Mouse (Mus musculus) liver, embryonic 15.5 days (tissue): ENCODE measurements at regions not wholly inside any gene's neighbourhood (a gene's known extent, or its start where the extent isn't known, plus 50 kb on each side); places are given as distances from the start of the nearest gene placed in this dataset.

ENCODE experiments used
- ATAC-seq: fragments of 200-750 bp; cut with Nextera tagmentation; 2 replicates; pipeline ENCODE4 v1.8.0; 2017; ENCODE audit warnings: moderate number of reproducible peaks, mild to moderate bottlenecking, moderate library complexity; ENCODE audit not compliant: insufficient read depth
- H3K27ac ChIP-seq: fragments of 300-500 bp; sonication (generic); replicated peaks from 2 replicates; pipeline ENCODE4 v1.5.1; 2015; ENCODE audit warnings: mild to moderate bottlenecking, inconsistent platforms
- H3K27me3 ChIP-seq: fragments of 300-500 bp; sonication (generic); 2 replicates; pipeline ENCODE4 v1.6.1; 2015; ENCODE audit warnings: mild to moderate bottlenecking, inconsistent platforms
- H3K36me3 ChIP-seq: fragments of 300-500 bp; sonication (generic); replicated peaks from 2 replicates; pipeline ENCODE4 v1.6.1; 2015; ENCODE audit warnings: moderate library complexity, mild to moderate bottlenecking, inconsistent platforms
- H3K4me1 ChIP-seq: fragments of 300-500 bp; sonication (generic); replicated peaks from 2 replicates; pipeline ENCODE4 v1.6.1; 2015; ENCODE audit warnings: inconsistent platforms
- H3K4me2 ChIP-seq: fragments of 300-500 bp; sonication (generic); 2 replicates; pipeline ENCODE4 v1.6.1; 2015; ENCODE audit warnings: moderate library complexity, mild to moderate bottlenecking, inconsistent platforms
- H3K4me3 ChIP-seq: fragments of 300-500 bp; sonication (generic); replicated peaks from 2 replicates; pipeline ENCODE4 v1.5.1; 2015; ENCODE audit warnings: mild to moderate bottlenecking, inconsistent platforms
- H3K9ac ChIP-seq: fragments of 300-500 bp; sonication (generic); 2 replicates; pipeline ENCODE4 v1.6.1; 2015; ENCODE audit warnings: moderate library complexity, mild to moderate bottlenecking, inconsistent platforms
- H3K9me3 ChIP-seq: fragments of 300-500 bp; sonication (generic); replicated peaks from 2 replicates; pipeline ENCODE4 v1.6.1; 2016; ENCODE audit warnings: inconsistent platforms
- WGBS: fragments of 180-500 bp; shearing (Covaris S2); methylation state at CpG from one replicate; pipeline ENCODE4 v1.1.7; 2015; ENCODE audit warnings: mixed read lengths; ENCODE audit not compliant: insufficient replicate concordance; 5-methylcytosine and 5-hydroxymethylcytosine counted together

DNA sequence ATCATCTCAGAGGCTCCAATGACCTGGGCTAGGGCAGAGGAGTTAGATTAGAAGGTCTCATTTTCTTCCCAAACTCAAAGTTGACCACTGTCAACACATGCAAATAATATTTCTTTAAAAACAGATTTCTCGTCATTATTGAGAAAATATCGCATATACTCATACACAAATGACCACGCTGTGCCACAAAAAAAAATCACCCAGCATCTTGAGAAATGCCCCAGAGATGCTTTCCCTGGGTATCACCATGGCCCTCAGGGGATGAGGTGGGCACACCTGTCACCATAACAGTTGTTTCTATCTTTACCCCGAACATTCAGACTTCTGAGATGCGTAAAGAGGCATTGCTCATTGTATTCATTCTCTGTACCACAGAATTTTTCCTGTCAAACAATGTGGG, 134.4 kb upstream of the Foxq1 start:
- H3K9ac ChIP-seq, result no peak overlapping the region
- no peak overlapping the region for H3K27ac ChIP-seq
- no peaks in the 10 kb centered on the region for H3K4me1 ChIP-seq
- no peak overlapping the region for H3K4me3 ChIP-seq
- 69% methylated on average over 5 of the region's 5 CpGs for WGBS
- ATAC-seq, result no peak
- H3K9me3 ChIP-seq, result no peaks in the 10 kb centered on the region
- no peaks in the 10 kb centered on the region for H3K36me3 ChIP-seq
- no peaks in the 10 kb centered on the region for H3K27me3 ChIP-seq
- no peak overlapping the region for H3K4me2 ChIP-seq

- no peak overlapping the region for H3K9ac ChIP-seq
- H3K4me3 ChIP-seq, result no peak overlapping the region
- H3K36me3 ChIP-seq, result no peaks in the 10 kb centered on the region
- no peaks in the 10 kb centered on the region for H3K9me3 ChIP-seq
- WGBS, result 65% methylated on average over 3 of the region's 3 CpGs
- H3K27me3 ChIP-seq, result no peaks in the 10 kb centered on the region
- H3K27ac ChIP-seq, result no peak overlapping the region
- no peak for ATAC-seq
- H3K4me2 ChIP-seq, result no peak overlapping the region
- no peaks in the 10 kb centered on the region for H3K4me1 ChIP-seq
Measured at GRCm38 (mm10) chr13:31423599-31423998, 132.3 kb upstream of the Foxq1 start.

DNA sequence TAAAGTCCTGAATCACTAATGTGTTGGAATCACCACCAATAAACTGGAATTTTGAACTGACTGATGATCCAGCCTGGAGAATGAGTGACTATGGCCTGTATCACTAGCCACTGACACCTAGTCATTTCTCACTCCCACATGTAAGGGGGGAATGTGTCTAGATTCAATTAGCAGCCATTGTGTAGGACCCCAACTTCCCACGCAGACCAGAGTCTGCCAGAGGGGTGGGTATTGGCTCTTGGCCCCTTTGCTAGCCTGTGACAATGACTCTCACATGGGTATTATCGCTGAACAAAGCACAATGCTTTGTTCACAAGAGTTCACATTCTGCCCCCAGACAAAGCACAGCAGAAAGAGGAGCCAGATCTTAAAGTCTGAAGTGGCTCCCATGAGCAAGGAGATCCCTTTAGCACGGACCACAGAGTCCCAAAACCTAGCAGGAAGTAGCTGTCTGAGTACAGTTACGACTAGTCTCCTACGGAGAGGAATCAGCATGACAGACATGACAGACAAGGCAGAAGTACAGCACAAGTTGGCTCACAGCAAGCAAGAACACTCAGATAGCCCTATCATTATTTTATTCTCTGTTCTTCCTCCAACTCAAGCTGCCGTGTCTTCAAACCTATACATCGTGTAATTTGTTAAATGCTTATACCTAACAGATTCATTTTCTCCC, 130.0 kb upstream of the Foxq1 start:
- no peaks in the 10 kb centered on the region for H3K9me3 ChIP-seq
- WGBS, result 45% methylated on average over 7 of the region's 7 CpGs
- H3K27ac ChIP-seq, result no peak overlapping the region
- no peaks in the 10 kb centered on the region for H3K4me1 ChIP-seq
- H3K9ac ChIP-seq, result no peak overlapping the region
- H3K4me2 ChIP-seq, result no peak overlapping the region
- no peaks in the 10 kb centered on the region for H3K27me3 ChIP-seq
- ATAC-seq, result no peak
- no peak overlapping the region for H3K4me3 ChIP-seq
- H3K36me3 ChIP-seq, result no peaks in the 10 kb centered on the region

DNA sequence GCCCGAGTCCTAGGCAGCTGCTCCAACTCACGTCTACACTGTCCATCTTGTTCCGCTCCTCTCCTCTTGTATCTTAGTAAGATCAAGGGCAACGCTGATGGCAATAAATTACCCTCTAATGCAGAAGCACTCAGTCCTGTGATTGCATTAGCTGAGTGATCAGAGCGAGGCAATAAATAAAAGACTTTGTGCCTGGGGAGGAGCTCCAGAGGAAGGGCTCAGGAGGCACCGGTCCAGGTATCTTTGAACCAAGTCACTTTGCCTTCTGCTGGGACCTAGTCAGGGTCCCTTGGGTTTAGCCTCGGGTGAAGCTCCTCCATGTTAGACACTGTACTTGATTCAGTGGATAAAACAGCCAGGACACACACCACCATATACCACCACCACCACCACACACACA, 119.5 kb upstream of the Foxq1 start:
- Histone ChIP-seq H3K9me3 (no peaks in the 10 kb centered on the region), H3K4me3 (no peak overlapping the region), H3K27ac (no peak overlapping the region), H3K36me3 (no peaks in the 10 kb centered on the region), H3K27me3 (no peaks in the 10 kb centered on the region), H3K9ac (no peak overlapping the region), H3K4me1 (no peaks in the 10 kb centered on the region), H3K4me2 (no peak overlapping the region)
- WGBS, result 60% methylated on average over 7 of the region's 7 CpGs
- no peak for ATAC-seq

- Histone ChIP-seq H3K9me3 (no peaks in the 10 kb centered on the region), H3K4me2 (no peak overlapping the region), H3K4me3 (no peak overlapping the region), H3K9ac (no peak overlapping the region), H3K27me3 (no peaks in the 10 kb centered on the region), H3K27ac (no peak overlapping the region), H3K36me3 (no peaks in the 10 kb centered on the region), H3K4me1 (no peaks in the 10 kb centered on the region)
- no peak for ATAC-seq
- WGBS, result 64% methylated on average over 9 of the region's 9 CpGs
Measured at GRCm38 (mm10) chr13:31439761-31440627, 115.9 kb upstream of the Foxq1 start.

DNA sequence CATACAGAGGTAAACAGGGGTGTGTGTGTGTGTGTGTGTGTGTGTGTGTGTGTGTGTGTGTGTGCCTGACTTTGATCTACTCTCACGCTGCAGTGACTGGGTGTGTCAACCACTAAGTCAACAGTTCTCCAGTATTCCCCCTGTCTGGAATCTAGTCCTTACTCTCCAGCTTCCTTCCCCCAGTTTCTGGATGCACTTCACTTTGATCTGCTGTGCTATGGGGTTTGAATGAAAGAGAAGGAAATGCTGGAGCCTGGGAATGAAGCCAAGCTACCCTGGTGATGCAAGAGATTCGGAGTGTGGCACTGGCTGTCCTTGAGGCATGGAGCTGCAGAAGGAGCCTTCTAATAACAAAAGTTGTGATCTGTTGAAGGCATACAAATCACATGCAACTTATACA, 97.1 kb upstream of the Foxq1 start:
- no peaks in the 10 kb centered on the region for H3K27me3 ChIP-seq

GRCm38 (mm10) chr13:31465141-31465540, 90.8 kb upstream of the Foxq1 start:
- Histone ChIP-seq H3K4me3 (no peak overlapping the region), H3K4me1 (no peaks in the 10 kb centered on the region), H3K27ac (no peak overlapping the region), H3K4me2 (no peak overlapping the region), H3K9ac (no peak overlapping the region), H3K27me3 (no peaks in the 10 kb centered on the region), H3K9me3 (no peaks in the 10 kb centered on the region), H3K36me3 (no peaks in the 10 kb centered on the region)
- no peak for ATAC-seq
- WGBS, result 68% methylated on average over 8 of the region's 8 CpGs

More for the DNA sequence above, 97.1 kb upstream of the Foxq1 start:
- Histone ChIP-seq H3K36me3 (no peaks in the 10 kb centered on the region), H3K9ac (no peak overlapping the region), H3K4me2 (no peak overlapping the region), H3K9me3 (no peaks in the 10 kb centered on the region), H3K4me3 (no peak overlapping the region), H3K27ac (no peak overlapping the region), H3K4me1 (no peaks in the 10 kb centered on the region)
- WGBS, result 53% methylated on average over 2 of the region's 2 CpGs
- no peak for ATAC-seq

DNA sequence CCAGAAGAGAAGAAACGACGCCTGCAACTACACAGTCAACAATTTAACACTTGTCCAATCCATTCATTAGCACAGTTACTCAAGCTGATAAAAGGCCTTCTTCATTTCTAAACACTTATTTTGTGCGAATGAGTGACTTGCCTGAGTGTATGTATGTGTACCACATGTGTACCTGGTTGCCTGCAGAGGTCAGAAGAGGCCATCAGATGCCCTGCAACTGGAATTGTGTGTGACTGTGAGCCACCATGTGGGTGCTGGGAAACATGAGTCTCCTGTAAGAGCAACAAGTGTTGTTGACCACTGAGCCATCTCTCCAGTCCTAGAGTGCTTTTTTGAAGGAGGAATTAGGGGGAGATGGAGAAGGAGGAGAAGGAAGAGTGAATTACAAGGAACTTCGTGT, 90.2 kb upstream of the Foxq1 start:
- Histone ChIP-seq H3K9me3 (no peaks in the 10 kb centered on the region), H3K4me1 (no peaks in the 10 kb centered on the region), H3K4me3 (no peak overlapping the region), H3K36me3 (no peaks in the 10 kb centered on the region), H3K27ac (no peak overlapping the region), H3K4me2 (no peak overlapping the region), H3K27me3 (no peaks in the 10 kb centered on the region), H3K9ac (no peak overlapping the region)
- WGBS, result 54% methylated on average over 4 of the region's 4 CpGs
- ATAC-seq, result no peak

DNA sequence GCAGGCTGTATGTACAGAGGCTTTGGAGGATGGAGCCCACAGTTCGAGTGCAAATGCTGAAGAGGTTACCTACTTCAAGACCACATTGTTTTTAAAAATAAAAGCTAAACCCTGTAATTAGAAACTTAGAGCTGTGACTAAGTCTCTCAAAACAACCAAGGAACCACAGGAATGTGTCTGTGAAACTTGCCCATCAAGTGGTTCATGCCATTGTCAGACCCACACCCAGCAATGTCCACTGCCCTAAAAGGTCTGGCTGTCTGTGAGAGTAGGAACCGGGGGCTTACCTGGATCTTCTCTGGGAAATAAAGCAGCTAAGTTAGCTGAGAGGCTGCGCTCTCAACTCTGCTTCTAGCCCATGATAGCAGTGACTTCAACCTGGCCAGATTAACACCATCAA, 87.8 kb upstream of the Foxq1 start:
- Histone ChIP-seq H3K27me3 (no peaks in the 10 kb centered on the region), H3K4me1 (no peaks in the 10 kb centered on the region), H3K4me3 (no peak overlapping the region), H3K27ac (no peak overlapping the region), H3K36me3 (no peaks in the 10 kb centered on the region), H3K9me3 (no peaks in the 10 kb centered on the region), H3K9ac (no peak overlapping the region), H3K4me2 (no peak overlapping the region)
- WGBS, result 58% methylated on average over 3 of the region's 3 CpGs
- no peak for ATAC-seq

DNA sequence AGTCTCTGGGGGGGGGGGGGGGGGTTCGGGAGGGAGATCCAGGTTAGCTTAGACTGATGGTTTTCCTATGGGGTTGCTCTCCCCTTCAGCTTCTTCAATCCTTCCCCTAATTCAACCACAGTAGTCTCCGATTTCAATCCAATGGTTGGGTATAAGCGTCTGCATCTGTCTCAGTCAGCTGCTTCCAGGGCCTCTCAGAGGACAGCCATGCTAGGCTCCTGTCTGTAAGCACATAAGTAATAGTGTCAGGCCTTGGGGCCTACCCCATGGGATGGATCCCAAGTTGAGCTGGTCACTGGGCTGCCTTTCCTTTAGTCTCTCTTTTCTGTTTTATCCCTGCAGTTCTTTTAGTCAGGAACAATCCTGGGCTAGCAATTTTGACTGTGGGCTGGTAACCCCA, 87.0 kb upstream of the Foxq1 start:
- Histone ChIP-seq H3K27me3 (no peaks in the 10 kb centered on the region), H3K4me2 (no peak overlapping the region), H3K9me3 (no peaks in the 10 kb centered on the region)

GRCm38 (mm10) chr13:31472366-31472765, 83.6 kb upstream of the Foxq1 start:
- WGBS, result 62% methylated on average over 5 of the region's 5 CpGs

More for the DNA sequence above, 87.0 kb upstream of the Foxq1 start:
- Histone ChIP-seq H3K27ac (no peak overlapping the region), H3K9ac (no peak overlapping the region), H3K4me1 (no peaks in the 10 kb centered on the region), H3K36me3 (no peaks in the 10 kb centered on the region), H3K4me3 (no peak overlapping the region)
- 41% methylated on average over 3 of the region's 3 CpGs for WGBS
- ATAC-seq, result no peak

More at GRCm38 (mm10) chr13:31472366-31472765, 83.6 kb upstream of the Foxq1 start:
- H3K9ac ChIP-seq, result no peak overlapping the region
- no peak overlapping the region for H3K27ac ChIP-seq
- no peak overlapping the region for H3K4me2 ChIP-seq
- ATAC-seq, result no peak
- no peak overlapping the region for H3K4me3 ChIP-seq
- no peaks in the 10 kb centered on the region for H3K4me1 ChIP-seq
- H3K9me3 ChIP-seq, result no peaks in the 10 kb centered on the region
- H3K27me3 ChIP-seq, result no peaks in the 10 kb centered on the region
- no peaks in the 10 kb centered on the region for H3K36me3 ChIP-seq
